Mouse (Mus musculus): ENCODE measurements around the gene Mixl1.

DNA sequence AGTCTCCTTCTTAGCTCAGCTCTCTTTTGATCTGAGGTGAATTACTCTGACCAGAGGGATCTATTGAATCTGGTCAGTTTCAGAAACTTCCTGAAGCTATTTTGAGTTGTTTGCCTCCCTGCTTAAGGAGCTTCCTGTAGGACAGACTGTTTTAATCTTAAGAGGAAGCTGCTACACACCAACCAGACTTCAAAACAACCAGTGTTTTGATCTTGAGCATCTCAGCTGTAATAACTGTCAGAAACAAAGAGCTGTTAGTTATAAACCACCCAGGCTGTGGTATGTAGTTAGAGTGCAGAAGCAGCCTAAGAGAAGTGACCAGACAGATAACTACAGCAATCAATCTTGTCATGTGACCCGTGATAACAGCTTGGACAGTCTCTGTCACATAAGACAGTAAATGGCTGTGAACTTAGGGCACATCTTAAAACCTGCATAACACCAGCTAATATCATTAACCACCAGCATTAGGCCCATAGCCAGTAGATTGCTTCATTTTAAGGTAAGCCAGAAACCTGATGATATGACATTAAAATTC, 26.9 kb upstream of the Mixl1 start:
- TF ChIP-seq CTCF (IDR thresholded peaks at IDR 0.05; ENCODE audit: insufficient read depth, low read depth, low read length) (no peak), POLR2A (IDR thresholded peaks at IDR 0.05; ENCODE audit: insufficient read depth, low read depth, low read length) (no peak)
